Mouse (Mus musculus): ENCODE results near the gene Itga9.

GRCm38 (mm10) chr9:118841907-118842432, 235.5 kb downstream of the Itga9 start:
- TF ChIP-seq CTCF (IDR thresholded peaks at IDR 0.05; ENCODE audit: borderline replicate concordance, control insufficient read depth, extremely low read depth, insufficient read depth, low read length, poor library complexity): no peak
- no peak for TF ChIP-seq POLR2A (IDR thresholded peaks at IDR 0.05; ENCODE audit: control insufficient read depth, extremely low read depth, insufficient read depth, low read length, poor library complexity)

Data from thymus, adult 2 months (tissue).